Mouse (Mus musculus): ENCODE results near the gene Ctdsp1. TPM values are rescaled to one million over a fixed set of nuclear protein-coding genes. Genes with fewer than 3 reads are reported as not detected.
A peak's percentile ranks its signal among the peaks of the same experiment; 100 is the strongest.

The Ctdsp1 gene
- polyA plus RNA-seq, 1 experiment from 2014 or later, result 86.8 TPM

DNA sequence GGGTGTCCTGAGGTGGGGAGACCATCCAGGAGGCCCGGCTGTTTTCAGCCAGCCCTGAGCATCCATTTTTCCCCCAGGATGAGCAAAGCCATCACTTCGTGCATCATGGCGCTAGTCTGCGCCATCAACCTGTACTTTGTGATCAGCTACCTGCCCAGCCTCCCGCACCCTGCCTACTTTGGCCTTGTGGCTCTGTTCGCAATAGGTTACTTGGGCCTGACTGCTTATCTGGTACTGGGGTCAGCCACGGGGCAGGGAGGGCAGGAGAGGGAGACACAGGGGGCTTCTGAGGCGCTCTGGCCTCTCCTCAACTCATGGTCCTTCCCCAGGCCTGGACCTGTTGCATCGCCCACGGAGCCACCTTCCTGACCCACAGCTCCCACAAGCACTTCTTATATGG lies 6.2 kb upstream of the Ctdsp1 start:
- H3K9me3 ChIP-seq (ENCODE audit: control insufficient read depth, low read length), result no peaks in the 10 kb centered on the region
- no peaks in the 10 kb centered on the region for H3K36me3 ChIP-seq (ENCODE audit: control insufficient read depth, insufficient read depth, low read length)
- H3K27ac ChIP-seq (ENCODE audit: low read depth), result no peak overlapping the region
- no peak overlapping the region for H3K4me3 ChIP-seq (ENCODE audit: low read depth, low read length)
- WGBS, result 91% methylated on average over 10 of the region's 10 CpGs
- H3K27me3 ChIP-seq (replicated peaks; ENCODE audit: control insufficient read depth, insufficient read depth, low read length), result no peaks in the 10 kb centered on the region
- DNase-seq (ENCODE audit: low spot score) (no peak), ATAC-seq (replicated peaks; ENCODE audit: low FRiP score, low TSS enrichment, low read depth) (no peak)
- H3K9ac ChIP-seq (ENCODE audit: low read length), result no peak overlapping the region
- peaks cover 9% of the 10 kb centered on the region for H3K4me1 ChIP-seq (replicated peaks; ENCODE audit: control insufficient read depth, insufficient read depth, low read length)
- H3K4me2 ChIP-seq (ENCODE audit: low read length), result no peak overlapping the region

GRCm38 (mm10) chr1:74385531-74385930 lies 5.8 kb upstream of the Ctdsp1 start:
- H3K4me1 ChIP-seq (replicated peaks; ENCODE audit: control insufficient read depth, insufficient read depth, low read length), result peaks cover 12% of the 10 kb centered on the region
- H3K4me3 ChIP-seq (ENCODE audit: low read depth, low read length), result no peak overlapping the region
- ATAC-seq (replicated peaks; ENCODE audit: low FRiP score, low TSS enrichment, low read depth), result no peak
- H3K9me3 ChIP-seq (ENCODE audit: control insufficient read depth, low read length), result no peaks in the 10 kb centered on the region
- H3K27me3 ChIP-seq (replicated peaks; ENCODE audit: control insufficient read depth, insufficient read depth, low read length), result no peaks in the 10 kb centered on the region
- DNase-seq (ENCODE audit: low spot score), result no peak
- no peak overlapping the region for H3K27ac ChIP-seq (ENCODE audit: low read depth)
- WGBS, result 87% methylated on average over 8 of the region's 8 CpGs
- H3K4me2 ChIP-seq (ENCODE audit: low read length), result no peak overlapping the region
- no peak overlapping the region for H3K9ac ChIP-seq (ENCODE audit: low read length)
- H3K36me3 ChIP-seq (ENCODE audit: control insufficient read depth, insufficient read depth, low read length), result no peaks in the 10 kb centered on the region

GRCm38 (mm10) chr1:74386363-74386713 lies 5.0 kb upstream of the Ctdsp1 start:
- ATAC-seq (replicated peaks; ENCODE audit: low FRiP score, low TSS enrichment, low read depth), result no peak
- peaks cover 17% of the 10 kb centered on the region for H3K4me1 ChIP-seq (replicated peaks; ENCODE audit: control insufficient read depth, insufficient read depth, low read length)
- peak overlapping the region; percentile 99 for H3K27ac ChIP-seq (ENCODE audit: low read depth)
- H3K4me3 ChIP-seq (ENCODE audit: low read depth, low read length), result peak overlapping the region; percentile 50
- peak overlapping the region; percentile 54 for H3K4me2 ChIP-seq (ENCODE audit: low read length)
- H3K27me3 ChIP-seq (replicated peaks; ENCODE audit: control insufficient read depth, insufficient read depth, low read length), result no peaks in the 10 kb centered on the region
- WGBS, result 62% methylated on average over 7 of the region's 10 CpGs
- H3K36me3 ChIP-seq (ENCODE audit: control insufficient read depth, insufficient read depth, low read length), result no peaks in the 10 kb centered on the region
- no peaks in the 10 kb centered on the region for H3K9me3 ChIP-seq (ENCODE audit: control insufficient read depth, low read length)
- H3K9ac ChIP-seq (ENCODE audit: low read length), result peak overlapping the region; percentile 52
- no peak for DNase-seq (ENCODE audit: low spot score)

DNA sequence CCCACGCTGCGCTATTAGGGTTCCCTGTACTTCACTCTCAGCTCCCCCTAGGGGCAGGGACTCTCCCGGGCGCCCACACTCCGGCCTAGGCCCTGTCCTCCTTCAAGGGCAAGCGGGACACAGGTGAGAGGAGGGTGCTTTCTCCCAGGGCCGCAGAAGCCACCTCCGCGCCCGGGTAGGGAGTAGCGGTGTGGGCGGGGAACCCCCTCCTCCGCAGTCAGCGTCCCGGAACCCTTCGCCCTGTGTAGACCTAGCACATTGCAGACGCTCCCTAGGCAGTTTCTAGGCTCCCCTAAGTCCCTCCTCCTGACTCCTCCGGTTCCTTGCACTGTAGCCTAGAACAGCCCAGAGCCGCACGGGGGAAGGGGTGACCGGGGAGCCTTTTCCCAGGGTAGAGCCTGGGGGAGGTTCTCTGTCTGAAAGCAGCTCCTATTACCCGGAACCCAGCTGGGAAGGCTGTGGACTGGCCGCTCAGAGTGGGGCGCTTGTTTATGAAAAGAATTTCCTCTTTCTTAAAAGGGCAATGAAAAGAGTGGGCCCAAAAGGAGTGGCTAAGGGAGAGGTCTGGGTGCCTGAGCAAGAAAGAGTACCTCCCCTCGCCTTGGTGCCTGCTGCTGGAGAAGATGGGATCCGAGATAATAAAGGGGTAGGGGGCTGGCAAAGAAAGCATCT lies 4.5 kb upstream of the Ctdsp1 start:
- peaks cover 17% of the 10 kb centered on the region for H3K4me1 ChIP-seq (replicated peaks; ENCODE audit: control insufficient read depth, insufficient read depth, low read length)
- H3K9me3 ChIP-seq (ENCODE audit: control insufficient read depth, low read length), result no peaks in the 10 kb centered on the region
- H3K9ac ChIP-seq (ENCODE audit: low read length), result peak overlapping the region; percentile 52
- H3K4me2 ChIP-seq (ENCODE audit: low read length), result peak overlapping the region; percentile 54
- under 1% methylated on average over 26 of the region's 26 CpGs for WGBS
- peak overlapping the region; percentile 99 for H3K27ac ChIP-seq (ENCODE audit: low read depth)
- H3K36me3 ChIP-seq (ENCODE audit: control insufficient read depth, insufficient read depth, low read length), result no peaks in the 10 kb centered on the region
- no peaks in the 10 kb centered on the region for H3K27me3 ChIP-seq (replicated peaks; ENCODE audit: control insufficient read depth, insufficient read depth, low read length)
- ATAC-seq (replicated peaks; ENCODE audit: low FRiP score, low TSS enrichment, low read depth) (peak; percentile 89), DNase-seq (ENCODE audit: low spot score) (peak; percentile 100)
- peak overlapping the region; percentile 50 for H3K4me3 ChIP-seq (ENCODE audit: low read depth, low read length)

DNA sequence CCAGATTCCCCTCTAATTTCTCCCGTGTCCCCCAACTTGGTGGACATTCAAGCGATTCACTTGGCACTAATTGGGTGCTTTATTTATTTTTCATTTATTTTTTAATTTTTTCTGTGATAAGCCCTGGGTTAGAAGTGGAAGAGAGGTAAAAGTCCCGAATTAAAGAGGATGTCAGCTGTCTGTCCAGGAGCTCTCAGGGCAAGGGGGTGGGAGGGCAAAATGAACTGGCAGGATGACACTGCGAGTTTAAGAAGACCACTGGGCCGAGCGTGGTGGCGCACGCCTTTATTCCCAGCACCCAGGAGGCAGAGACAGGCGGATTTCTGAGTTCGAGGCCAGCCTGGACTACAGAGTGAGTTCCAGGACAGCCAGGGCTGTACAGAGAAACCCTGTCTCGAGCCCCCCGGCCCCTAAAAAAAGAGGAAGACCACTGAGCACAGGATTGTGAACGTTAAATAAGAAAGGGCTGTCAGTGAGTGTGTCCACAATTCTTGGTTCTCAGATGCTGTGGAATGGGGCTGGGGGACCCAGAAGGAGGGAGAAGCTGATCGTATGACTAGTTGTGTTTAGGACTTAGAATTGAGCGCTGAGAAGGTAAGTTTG lies 3.8 kb upstream of the Ctdsp1 start:
- 53% methylated on average over 15 of the region's 15 CpGs for WGBS
- Histone ChIP-seq H3K9me3 (ENCODE audit: control insufficient read depth, low read length) (no peaks in the 10 kb centered on the region), H3K27me3 (replicated peaks; ENCODE audit: control insufficient read depth, insufficient read depth, low read length) (no peaks in the 10 kb centered on the region), H3K9ac (ENCODE audit: low read length) (peak overlapping the region; percentile 52), H3K4me3 (ENCODE audit: low read depth, low read length) (peak overlapping the region; percentile 50), H3K27ac (ENCODE audit: low read depth) (peak overlapping the region; percentile 99), H3K4me1 (replicated peaks; ENCODE audit: control insufficient read depth, insufficient read depth, low read length) (peaks cover 17% of the 10 kb centered on the region), H3K36me3 (ENCODE audit: control insufficient read depth, insufficient read depth, low read length) (no peaks in the 10 kb centered on the region), H3K4me2 (ENCODE audit: low read length) (peak overlapping the region; percentile 54)
- DNase-seq (ENCODE audit: low spot score) (no peak), ATAC-seq (replicated peaks; ENCODE audit: low FRiP score, low TSS enrichment, low read depth) (no peak)

DNA sequence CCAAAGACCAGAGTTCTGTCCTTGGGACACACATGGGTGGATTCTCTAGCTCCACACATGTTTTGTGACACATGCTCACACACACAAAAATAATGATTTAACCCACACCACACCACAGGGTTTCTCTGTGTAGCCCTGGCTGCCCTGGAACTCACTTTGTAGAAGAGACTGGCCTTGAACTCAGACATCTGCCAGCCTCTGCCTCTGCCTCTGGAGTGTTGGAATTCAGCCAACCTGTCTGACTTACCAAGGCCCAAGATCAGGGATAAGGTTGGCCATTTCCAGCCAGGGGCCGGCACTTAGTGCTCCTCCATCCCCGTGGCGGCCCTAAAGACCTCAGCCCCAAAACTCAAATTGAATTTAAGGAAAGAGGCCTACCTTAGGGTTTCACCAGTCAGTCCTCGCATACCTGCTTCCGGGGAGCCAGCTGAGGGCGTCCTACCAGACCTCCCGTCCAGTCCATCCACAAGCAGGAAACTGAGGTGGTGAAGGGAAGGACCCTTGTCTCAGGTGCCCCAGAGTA lies 2.9 kb upstream of the Ctdsp1 start:
- DNase-seq (ENCODE audit: low spot score), result no peak
- no peak overlapping the region for H3K27ac ChIP-seq (ENCODE audit: low read depth)
- H3K9ac ChIP-seq (ENCODE audit: low read length), result no peak overlapping the region
- H3K4me1 ChIP-seq (replicated peaks; ENCODE audit: control insufficient read depth, insufficient read depth, low read length), result peaks cover 25% of the 10 kb centered on the region
- no peak overlapping the region for H3K4me3 ChIP-seq (ENCODE audit: low read depth, low read length)
- no peaks in the 10 kb centered on the region for H3K9me3 ChIP-seq (ENCODE audit: control insufficient read depth, low read length)
- H3K4me2 ChIP-seq (ENCODE audit: low read length), result no peak overlapping the region
- no peak for ATAC-seq (replicated peaks; ENCODE audit: low FRiP score, low TSS enrichment, low read depth)
- H3K36me3 ChIP-seq (ENCODE audit: control insufficient read depth, insufficient read depth, low read length), result peaks cover 3% of the 10 kb centered on the region
- H3K27me3 ChIP-seq (replicated peaks; ENCODE audit: control insufficient read depth, insufficient read depth, low read length), result no peaks in the 10 kb centered on the region
- 87% methylated on average over 7 of the region's 7 CpGs for WGBS

DNA sequence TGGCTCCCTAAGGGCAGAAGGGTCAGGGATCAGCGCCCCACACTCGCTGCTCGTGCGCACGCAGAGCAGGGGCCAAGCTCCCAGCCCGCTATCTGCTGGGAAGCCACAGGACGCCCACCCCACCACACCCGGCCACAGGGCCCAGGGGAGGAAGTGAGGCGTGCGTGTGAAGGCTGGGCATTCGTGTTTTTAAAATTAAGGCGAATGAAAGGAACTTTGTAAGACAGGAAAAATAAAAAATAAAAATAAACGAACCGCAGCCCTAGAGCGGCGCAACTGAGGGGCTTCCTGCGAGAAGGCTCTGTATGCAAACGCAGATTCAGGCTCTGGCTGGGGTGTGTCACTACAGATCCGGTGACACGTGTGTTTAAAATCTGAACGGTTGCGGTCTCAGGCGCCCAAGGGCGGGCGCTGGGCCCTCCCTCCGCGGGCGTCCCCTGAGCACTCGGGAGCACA lies 1.4 kb upstream of the Ctdsp1 start:
- peaks cover 17% of the 10 kb centered on the region for H3K36me3 ChIP-seq (ENCODE audit: control insufficient read depth, insufficient read depth, low read length)
- H3K9ac ChIP-seq (ENCODE audit: low read length), result peak overlapping the region; percentile 33
- peak overlapping the region; percentile 97 for H3K4me2 ChIP-seq (ENCODE audit: low read length)
- 5% methylated on average over 29 of the region's 29 CpGs for WGBS
- no peaks in the 10 kb centered on the region for H3K9me3 ChIP-seq (ENCODE audit: control insufficient read depth, low read length)
- H3K4me1 ChIP-seq (replicated peaks; ENCODE audit: control insufficient read depth, insufficient read depth, low read length), result peaks cover 27% of the 10 kb centered on the region
- no peak for ATAC-seq (replicated peaks; ENCODE audit: low FRiP score, low TSS enrichment, low read depth)
- H3K27me3 ChIP-seq (replicated peaks; ENCODE audit: control insufficient read depth, insufficient read depth, low read length), result no peaks in the 10 kb centered on the region
- DNase-seq (ENCODE audit: low spot score), result peak; percentile 75
- H3K4me3 ChIP-seq (ENCODE audit: low read depth, low read length), result peak overlapping the region; percentile 85
- peak overlapping the region; percentile 99 for H3K27ac ChIP-seq (ENCODE audit: low read depth)

GRCm38 (mm10) chr1:74390287-74390906 lies 912 bp upstream of the Ctdsp1 start:
- Histone ChIP-seq H3K36me3 (ENCODE audit: control insufficient read depth, insufficient read depth, low read length) (peaks cover 22% of the 10 kb centered on the region), H3K9ac (ENCODE audit: low read length) (peak overlapping the region; percentile 99), H3K27ac (ENCODE audit: low read depth) (peak overlapping the region; percentile 99), H3K9me3 (ENCODE audit: control insufficient read depth, low read length) (no peaks in the 10 kb centered on the region), H3K4me3 (ENCODE audit: low read depth, low read length) (peak overlapping the region; percentile 85), H3K27me3 (replicated peaks; ENCODE audit: control insufficient read depth, insufficient read depth, low read length) (no peaks in the 10 kb centered on the region), H3K4me2 (ENCODE audit: low read length) (peak overlapping the region; percentile 97), H3K4me1 (replicated peaks; ENCODE audit: control insufficient read depth, insufficient read depth, low read length) (peaks cover 27% of the 10 kb centered on the region)
- ATAC-seq (replicated peaks; ENCODE audit: low FRiP score, low TSS enrichment, low read depth) (no peak), DNase-seq (ENCODE audit: low spot score) (peak; percentile 82)
- 6% methylated on average over 21 of the region's 21 CpGs for WGBS

All from intestine, embryonic 14.5 days (tissue).